Mouse (Mus musculus) intestine, embryonic 16.5 days (tissue): ENCODE measurements around the gene Alox12. TPM values are rescaled to one million over a fixed set of nuclear protein-coding genes. Genes with fewer than 3 reads are reported as not detected.
A peak's percentile ranks its signal among the peaks of the same experiment; 100 is the strongest.

Experiments
- ATAC-seq: fragments of 200-750 bp; cut with Nextera tagmentation; 2 replicates; pipeline ENCODE4 v1.8.0; 2017; ENCODE audit warnings: moderate TSS enrichment, moderate library complexity
- H3K27ac ChIP-seq: fragments of 300-500 bp; sonication (generic); 2 replicates; pipeline ENCODE4 v1.5.1; 2014; ENCODE audit warnings: mild to moderate bottlenecking, low read length
- H3K27me3 ChIP-seq: fragments of 300-500 bp; sonication (generic); replicated peaks from 2 replicates; pipeline ENCODE4 v1.6.1; 2014; ENCODE audit warnings: low read length, control low read depth, mixed read lengths; ENCODE audit not compliant: control insufficient read depth, insufficient read depth
- H3K36me3 ChIP-seq: fragments of 300-500 bp; sonication (generic); 2 replicates; pipeline ENCODE4 v1.6.1; 2014; ENCODE audit warnings: low read length, control low read depth; ENCODE audit not compliant: control insufficient read depth, insufficient read depth
- H3K4me1 ChIP-seq: fragments of 300-500 bp; sonication (generic); 2 replicates; pipeline ENCODE4 v1.6.1; 2014; ENCODE audit warnings: low read length, control low read depth, mixed read lengths; ENCODE audit not compliant: control insufficient read depth, insufficient read depth
- H3K4me2 ChIP-seq: fragments of 300-500 bp; sonication (generic); 2 replicates; pipeline ENCODE4 v1.6.1; 2014; ENCODE audit warnings: low read depth, low read length, control low read depth
- H3K4me3 ChIP-seq: fragments of 300-500 bp; sonication (generic); 2 replicates; pipeline ENCODE4 v1.5.1; 2014; ENCODE audit warnings: mild to moderate bottlenecking, low read length
- H3K9ac ChIP-seq: fragments of 300-500 bp; sonication (generic); 2 replicates; pipeline ENCODE4 v1.6.1; 2014; ENCODE audit warnings: low read depth, low read length
- H3K9me3 ChIP-seq: fragments of 300-500 bp; sonication (generic); 2 replicates; pipeline ENCODE4 v1.6.1; 2016; ENCODE audit warnings: low read length, control low read depth; ENCODE audit not compliant: control insufficient read depth
- whole genome bisulfite sequencing: fragments of 180-500 bp; shearing (Covaris S2); extraction: QIAGEN DNeasy Blood & Tissue Kit; methylation state at CpG from one replicate; pipeline ENCODE4 v1.1.7; 2014; 5-methylcytosine and 5-hydroxymethylcytosine counted together
- microRNA counts: library from miRNA; unstranded; fragments of <30 nt; microRNA quantifications from one replicate; lab custom pipeline; 2016
- microRNA-seq: library from miRNA; unstranded; fragments of <30 nt; microRNA quantifications from one replicate; pipeline ENCODE4, GENCODE M21; 2016
- polyA plus RNA-seq: library from polyadenylated mRNA; unstranded; fragments of >200 nt; fragmentation: Nextera tagmentation; extraction: Ambion mirVana; gene quantifications from 2 replicates; pipeline ENCODE4 v1.2.1, GENCODE M21; 2015

The Alox12 gene
- polyA plus RNA-seq, 1 experiment from 2014 or later: 1.8 TPM

- WGBS: 40% methylated on average over 11 of the region's 11 CpGs
- Histone ChIP-seq H3K9ac (no peak overlapping the region), H3K4me3 (no peak overlapping the region), H3K4me1 (no peaks in the 10 kb centered on the region), H3K4me2 (no peak overlapping the region), H3K27me3 (no peaks in the 10 kb centered on the region), H3K9me3 (no peaks in the 10 kb centered on the region), H3K27ac (no peak overlapping the region), H3K36me3 (no peaks in the 10 kb centered on the region)
- ATAC-seq: no peak
These were observed 61.5 kb downstream of the Alox12 start for GRCm38 (mm10) chr11:70193354-70194285.

- H3K9ac ChIP-seq: no peak overlapping the region
- no peak overlapping the region for H3K27ac ChIP-seq
- H3K36me3 ChIP-seq: no peaks in the 10 kb centered on the region
- H3K4me3 ChIP-seq: no peak overlapping the region
- no peaks in the 10 kb centered on the region for H3K9me3 ChIP-seq
- no peak overlapping the region for H3K4me2 ChIP-seq
- no peak for ATAC-seq
- H3K27me3 ChIP-seq: no peaks in the 10 kb centered on the region
- 80% methylated on average over 4 of the region's 4 CpGs for WGBS
- H3K4me1 ChIP-seq: no peaks in the 10 kb centered on the region
These were observed 63.0 kb downstream of the Alox12 start for GRCm38 (mm10) chr11:70192157-70192556.

MicroRNA genes within 50 kb of the gene (microRNA counts, 519-probe panel; counts per million panel counts)
- microRNA mmu-miR-195 (lab: Ali Mortazavi, UCI): 1,380 counts per million, percentile 9 among the panel's probes with 10 or more counts
- microRNA mmu-miR-497 (lab: Ali Mortazavi, UCI): 1,713 counts per million, percentile 25 among the panel's probes with 10 or more counts

Small RNA genes within 50 kb of the gene (microRNA-seq; reads per million reads assigned to microRNA genes)
- gene Mir195a: 543 reads per million, percentile 68 among the genes with 10 or more reads in this experiment
- not detected for gene Mir497
- gene Mir497b: not detected

Other genes with a start within 250 kb of the Alox12 start
- gene Acadvl, start 239.9 kb downstream of the Alox12 start, polyA plus RNA-seq: 172 and 189 TPM in 2 replicates
- gene Dlg4, start 238.4 kb downstream of the Alox12 start, polyA plus RNA-seq: 5.1 and 6.1 TPM in 2 replicates
- gene Asgr1, start 201.3 kb downstream of the Alox12 start, polyA plus RNA-seq: 0.17 and 0.31 TPM in 2 replicates
- gene Asgr2, start 162.7 kb downstream of the Alox12 start, polyA plus RNA-seq: 0.44 and 0.57 TPM in 2 replicates
- gene Mgl2, start 125.0 kb downstream of the Alox12 start, polyA plus RNA-seq: 0.56 and 0.66 TPM in 2 replicates
- gene Clec10a, start 99.2 kb downstream of the Alox12 start, polyA plus RNA-seq: 0.99 and 1.7 TPM in 2 replicates
- gene Slc16a11, start 42.6 kb downstream of the Alox12 start, polyA plus RNA-seq: 2.7 TPM in 2 replicates
- gene Slc16a13, start 34.3 kb downstream of the Alox12 start, polyA plus RNA-seq: 15.9 and 18.0 TPM in 2 replicates
- gene Bcl6b, start 25.6 kb downstream of the Alox12 start, polyA plus RNA-seq: 10.3 and 10.4 TPM in 2 replicates
- gene 0610010K14Rik, start 17.4 kb downstream of the Alox12 start, polyA plus RNA-seq: 118 and 129 TPM in 2 replicates
- gene Gm21988, start 15.5 kb downstream of the Alox12 start, polyA plus RNA-seq: 9.9 and 10.7 TPM in 2 replicates
- gene Rnasek, start 15.5 kb downstream of the Alox12 start, polyA plus RNA-seq: 269 and 308 TPM in 2 replicates
- gene Alox12e, start 67.3 kb upstream of the Alox12 start, polyA plus RNA-seq: 0.13 TPM in 1 of 2 replicates, not detected in the other
- gene Alox15, start 96.7 kb upstream of the Alox12 start, polyA plus RNA-seq: 0.64 and 1.1 TPM in 2 replicates
- gene Pelp1, start 154.7 kb upstream of the Alox12 start, polyA plus RNA-seq: 29.1 and 31.5 TPM in 2 replicates
- 10.1 and 10.7 TPM in 2 replicates for gene Arrb2, start 177.3 kb upstream of the Alox12 start, polyA plus RNA-seq
- 38.4 and 41.7 TPM in 2 replicates for gene Med11, start 196.6 kb upstream of the Alox12 start, polyA plus RNA-seq
- gene Zmynd15, start 204.1 kb upstream of the Alox12 start, polyA plus RNA-seq: 1.1 and 1.2 TPM in 2 replicates
- 10.9 and 11.9 TPM in 2 replicates for gene Cxcl16, start 204.6 kb upstream of the Alox12 start, polyA plus RNA-seq
- gene Tm4sf5, start 249.9 kb upstream of the Alox12 start, polyA plus RNA-seq: 253 and 283 TPM in 2 replicates